Mouse (Mus musculus) thymus, postnatal 10 days (tissue): ENCODE data around the gene Cep78.

ENCODE experiments used
- DNase-seq, 2 experiments: peaks; one replicate each; pipeline ENCODE4 v3.0.0; 2021; ENCODE audit warnings: low spot score in 2 of 2

The Cep78 gene

GRCm38 (mm10) chr19:15973365-15973764, 11.4 kb downstream of the Cep78 start:
- DNase-seq: no peak

- DNase-seq: peak in 1 of 2 experiments; percentile 45
These were observed 19.7 kb downstream of the Cep78 start for GRCm38 (mm10) chr19:15965082-15965481.

GRCm38 (mm10) chr19:15964533-15964932, 20.3 kb downstream of the Cep78 start:
- no peak for DNase-seq

- DNase-seq: no peak
These were observed 21.6 kb downstream of the Cep78 start for GRCm38 (mm10) chr19:15963011-15963695.

- no peak for DNase-seq
These were observed 22.5 kb downstream of the Cep78 start for GRCm38 (mm10) chr19:15962313-15962712.

- DNase-seq: no peak
These were observed 34.6 kb downstream of the Cep78 start for GRCm38 (mm10) chr19:15950225-15950624.

GRCm38 (mm10) chr19:15948867-15949266, 35.9 kb downstream of the Cep78 start:
- DNase-seq: no peak

GRCm38 (mm10) chr19:15948426-15948825, 36.4 kb downstream of the Cep78 start:
- no peak for DNase-seq

GRCm38 (mm10) chr19:15947237-15947636, 37.6 kb downstream of the Cep78 start, which contains the start of gene Psat1:
Gene Psat1, minus strand, starts transcription at chr19:15947337.
- DNase-seq: no peak

GRCm38 (mm10) chr19:15946663-15947062, 38.1 kb downstream of the Cep78 start:
- DNase-seq: no peak

GRCm38 (mm10) chr19:15943117-15943423, 41.7 kb downstream of the Cep78 start:
- DNase-seq: no peak

- DNase-seq: no peak
These were observed 42.2 kb downstream of the Cep78 start for GRCm38 (mm10) chr19:15942421-15943116.

- DNase-seq: no peak
These were observed 43.4 kb downstream of the Cep78 start for GRCm38 (mm10) chr19:15941399-15941798.

GRCm38 (mm10) chr19:15925719-15926045, 59.1 kb downstream of the Cep78 start:
- DNase-seq: no peak

- DNase-seq: peak; percentile 79 to 81
These were observed 59.7 kb downstream of the Cep78 start for GRCm38 (mm10) chr19:15924866-15925718.

- DNase-seq: peak; percentile 36 to 44
These were observed 60.5 kb downstream of the Cep78 start for GRCm38 (mm10) chr19:15924181-15924865.

- DNase-seq: peak in 1 of 2 experiments; percentile 11
These were observed 61.4 kb downstream of the Cep78 start for GRCm38 (mm10) chr19:15923426-15923825.

GRCm38 (mm10) chr19:15919336-15919735, 65.5 kb downstream of the Cep78 start:
- DNase-seq: no peak

GRCm38 (mm10) chr19:15918111-15918510, 66.7 kb downstream of the Cep78 start:
- DNase-seq: no peak

GRCm38 (mm10) chr19:15913249-15913997, 71.4 kb downstream of the Cep78 start:
- no peak for DNase-seq

GRCm38 (mm10) chr19:15911441-15911840, 73.3 kb downstream of the Cep78 start:
- no peak for DNase-seq
